Mouse (Mus musculus) CD4-positive, CD25-positive, alpha-beta regulatory T cell, adult 2 months (primary cell): ENCODE measurements around the gene Zfp768.
"Not testable (repeated sequence)": the region's sequence is repeated elsewhere in the genome, so short reads cannot be mapped to it uniquely, and the experiment has no call there.

ENCODE experiments used
- DNase-seq: peaks from one replicate; pipeline ENCODE4 v3.0.0-alpha.2; 2012; ENCODE audit warnings: low read depth, low spot score

Zfp768 gene

GRCm38 (mm10) chr7:127357871-127358270 lies 12.5 kb upstream of the Zfp768 start:
- no peak for DNase-seq

DNA sequence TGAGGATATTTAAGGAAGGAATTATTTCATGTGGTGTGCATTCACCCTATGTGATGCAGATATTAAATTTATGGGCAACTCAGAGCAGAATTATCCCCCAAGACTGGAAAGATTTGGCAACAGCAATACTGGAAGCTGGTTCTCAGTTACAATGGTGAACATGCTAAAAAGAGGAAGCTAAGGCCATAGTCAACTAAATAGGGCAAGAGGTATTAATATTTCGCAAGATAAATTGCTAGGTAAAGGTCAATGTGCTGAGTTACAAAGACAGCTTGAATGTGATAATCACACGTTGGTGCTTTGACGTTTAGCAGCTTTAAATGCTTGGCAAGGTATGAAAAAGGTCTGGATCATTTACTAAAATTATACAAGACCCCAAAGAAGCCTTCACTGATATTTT lies 10.4 kb upstream of the Zfp768 start:
- no peak for DNase-seq

DNA sequence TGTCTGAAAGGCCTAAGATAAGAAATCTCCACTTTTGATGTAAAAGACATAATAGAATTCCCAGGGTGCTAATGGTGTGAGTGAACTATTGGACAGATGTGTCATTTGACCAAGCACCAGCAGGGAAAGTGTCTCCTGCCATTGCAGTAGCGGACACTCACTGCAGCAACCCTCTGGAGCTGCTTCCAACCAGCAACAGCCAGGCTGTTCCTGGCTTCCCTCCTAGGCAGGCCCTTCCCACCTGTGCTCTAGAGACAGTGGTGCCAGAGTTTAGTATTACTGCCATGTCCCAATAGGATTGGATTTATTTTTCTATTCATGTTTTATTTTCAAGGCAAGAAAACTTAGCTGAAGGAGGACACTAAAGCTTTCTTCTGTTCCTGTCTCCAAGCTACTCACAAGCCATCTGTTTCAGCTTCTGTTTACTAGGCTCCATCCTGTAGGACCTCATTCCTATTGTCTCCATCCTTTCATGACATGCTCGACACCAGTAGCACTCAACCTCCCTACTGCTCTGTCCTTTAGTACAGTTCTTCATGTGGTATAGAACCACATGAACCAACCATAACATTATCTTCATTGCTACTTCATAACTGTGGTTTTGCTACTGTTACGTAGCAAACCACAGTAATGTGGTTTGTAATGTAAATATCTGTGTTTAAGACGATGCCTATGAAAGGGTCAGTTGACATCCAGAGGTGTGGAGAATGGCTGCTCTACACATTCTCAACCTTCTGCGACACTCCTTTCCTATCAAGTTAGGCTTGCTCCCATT lies 6.0 kb upstream of the Zfp768 start:
- no peak for DNase-seq

DNA sequence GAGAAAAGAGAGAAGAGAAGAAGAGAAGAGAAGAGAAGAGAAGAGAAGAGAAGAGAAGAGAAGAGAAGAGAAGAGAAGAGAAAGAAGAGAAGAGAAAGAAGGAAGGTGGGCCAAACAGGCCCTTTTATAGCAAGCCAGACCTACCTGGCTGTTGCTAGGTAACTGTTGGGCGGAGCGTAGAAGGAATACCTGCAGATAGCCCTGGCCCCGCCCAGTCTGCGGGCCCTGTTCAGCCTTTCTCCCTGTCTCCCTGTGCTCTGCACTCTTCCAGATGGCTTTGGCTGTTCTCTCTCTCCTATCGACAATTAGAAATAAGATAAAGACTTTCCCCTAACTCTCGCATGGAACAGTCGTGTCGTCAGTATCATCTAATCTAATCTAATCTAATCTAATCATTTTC lies 1.3 kb upstream of the Zfp768 start:
- DNase-seq = no peak

GRCm38 (mm10) chr7:127345092-127345491 lies 297 bp downstream of the Zfp768 start:
- DNase-seq = peak; percentile 33

- DNase-seq = no peak
Measured at GRCm38 (mm10) chr7:127344371-127344770, 1.0 kb downstream of the Zfp768 start.

DNA sequence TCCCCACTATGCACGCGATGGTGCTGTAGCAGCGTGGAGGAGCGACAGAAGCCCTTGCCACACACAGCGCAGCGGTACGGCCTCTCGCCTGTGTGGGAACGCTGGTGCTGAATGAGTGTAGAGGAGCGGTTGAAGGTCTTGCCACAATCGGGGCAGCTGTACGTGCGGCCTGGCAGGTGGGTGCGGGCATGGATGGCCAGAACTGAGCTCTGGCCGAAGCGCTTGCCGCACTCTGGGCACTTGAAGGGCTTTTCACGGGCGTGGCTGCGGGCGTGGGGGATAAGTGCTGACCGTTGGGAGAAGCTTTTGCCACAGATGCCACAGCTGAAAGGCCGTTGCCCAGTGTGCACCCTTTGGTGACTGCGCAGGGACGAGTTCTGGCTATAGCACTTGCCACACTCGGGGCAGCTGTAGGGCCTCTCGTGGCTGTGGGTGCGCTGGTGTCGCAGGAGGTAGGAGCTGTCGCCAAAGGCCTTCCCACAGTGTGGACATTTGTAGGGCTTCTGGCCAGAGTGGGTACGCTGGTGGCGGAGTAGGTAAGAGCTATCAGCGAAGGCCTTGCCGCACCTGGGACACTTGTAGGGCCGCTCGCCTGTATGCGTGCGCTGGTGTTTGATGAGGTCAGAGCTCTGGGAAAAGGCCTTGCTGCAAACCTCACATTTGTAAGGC lies 1.9 kb downstream of the Zfp768 start:
- no peak for DNase-seq

- no peak for DNase-seq
Measured at GRCm38 (mm10) chr7:127342888-127343287, 2.5 kb downstream of the Zfp768 start.

DNA sequence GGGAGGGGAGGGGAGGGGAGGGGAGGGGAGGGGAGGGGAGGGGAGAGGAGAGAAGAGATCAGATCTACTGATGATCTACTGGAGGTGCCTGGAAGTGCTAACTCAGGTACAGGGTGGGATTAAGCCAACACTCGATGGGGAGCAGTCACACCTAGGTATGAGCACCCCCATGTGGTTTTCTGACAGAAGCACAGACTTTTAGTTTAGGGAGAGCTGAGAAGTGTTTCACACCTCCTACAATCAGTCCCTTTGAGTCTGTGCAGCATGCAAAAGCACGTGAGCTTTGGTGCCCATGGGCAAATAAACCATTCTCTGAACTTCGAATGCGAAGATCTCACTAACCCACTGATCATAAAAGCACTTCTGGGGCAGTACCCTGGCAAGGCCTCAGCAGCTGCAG lies 3.1 kb downstream of the Zfp768 start:
- peak; percentile 73 for DNase-seq

DNA sequence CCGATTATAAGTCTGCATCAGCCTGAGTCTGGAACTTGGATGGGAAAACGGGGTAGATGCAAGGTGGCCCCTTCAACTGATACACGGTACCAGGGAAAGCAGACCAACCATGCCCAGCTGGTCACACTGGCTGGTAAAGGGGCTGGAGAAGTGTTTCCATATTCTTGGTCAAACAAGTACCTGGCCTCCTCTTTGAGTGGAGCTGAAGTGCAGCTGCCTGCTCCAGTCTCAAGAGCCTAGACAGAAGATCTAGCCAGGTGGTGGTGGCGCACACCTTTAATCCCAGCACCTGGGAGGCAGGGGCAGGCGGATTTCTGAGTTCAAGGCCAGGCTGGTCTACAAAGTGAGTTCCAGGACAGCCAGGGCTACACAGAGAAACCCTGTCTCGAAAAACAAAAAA lies 3.5 kb downstream of the Zfp768 start:
- not testable (repeated sequence) for DNase-seq

GRCm38 (mm10) chr7:127341356-127341755 lies 4.0 kb downstream of the Zfp768 start:
- DNase-seq = no peak

- no peak for DNase-seq
Measured at GRCm38 (mm10) chr7:127337636-127338035, 7.8 kb downstream of the Zfp768 start.

DNA sequence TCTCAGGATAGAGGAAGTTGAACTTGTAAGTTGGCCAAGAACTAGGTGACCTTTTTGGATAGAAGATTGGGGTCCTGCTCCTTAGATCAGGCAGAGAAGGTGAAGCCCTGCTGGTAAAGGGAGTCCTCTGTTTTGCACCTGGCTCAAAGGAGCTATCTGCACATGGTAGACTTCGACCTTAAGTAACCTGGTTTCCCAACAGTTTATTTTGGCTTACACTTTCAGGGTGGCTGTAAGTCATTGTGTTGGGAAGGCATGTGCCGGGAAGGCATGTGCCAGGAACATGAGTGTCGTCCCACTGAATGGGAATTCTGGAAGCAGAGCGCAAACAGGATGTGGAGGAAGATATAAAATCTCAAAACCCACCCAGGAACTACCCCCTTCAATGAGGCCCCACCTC lies 9.8 kb downstream of the Zfp768 start:
- no peak for DNase-seq

DNA sequence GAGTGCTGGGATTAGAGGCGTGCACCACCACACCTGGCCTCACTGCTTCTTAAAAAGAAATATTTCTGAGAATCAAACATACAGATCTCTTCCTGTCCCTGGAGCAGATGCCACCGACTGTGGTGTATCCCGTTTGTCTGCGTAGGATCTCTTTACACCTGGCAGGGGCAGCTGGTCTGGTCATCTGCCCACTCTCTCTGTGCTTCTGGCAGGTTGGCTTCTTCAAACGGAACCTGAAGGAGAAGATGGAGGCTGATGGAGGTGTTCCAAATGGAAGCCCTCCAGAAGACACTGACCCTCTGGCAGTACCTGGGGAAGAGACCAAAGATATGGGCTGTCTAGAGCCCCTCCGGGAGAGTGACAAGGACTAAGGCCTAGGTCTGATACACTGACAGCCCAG lies 12.1 kb downstream of the Zfp768 start:
- no peak for DNase-seq

- DNase-seq = no peak
Measured at GRCm38 (mm10) chr7:127326685-127327084, 18.7 kb downstream of the Zfp768 start.

GRCm38 (mm10) chr7:127325550-127325949 lies 19.8 kb downstream of the Zfp768 start:
- DNase-seq = no peak

- no peak for DNase-seq
Measured at GRCm38 (mm10) chr7:127324944-127325343, 20.4 kb downstream of the Zfp768 start.

DNA sequence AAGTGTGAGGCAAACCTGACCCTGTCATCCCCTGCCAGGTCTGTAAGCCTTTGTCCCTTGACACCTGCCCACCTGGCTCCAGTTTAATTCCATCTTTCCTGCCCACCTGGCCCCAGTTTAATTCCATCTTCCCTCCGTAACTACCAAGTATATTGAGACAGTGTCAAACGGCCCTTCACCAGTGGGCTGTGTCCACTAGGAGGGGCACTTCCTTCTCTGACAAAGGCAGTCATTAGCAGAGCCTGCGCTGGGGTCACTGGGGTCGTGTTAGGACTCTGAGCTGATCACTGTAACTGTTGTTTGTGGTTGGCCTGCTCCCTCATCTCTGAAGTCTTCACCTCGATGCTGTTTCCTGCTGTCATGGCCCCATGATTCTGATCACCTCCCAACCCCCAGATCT lies 23.3 kb downstream of the Zfp768 start:
- DNase-seq = peak; percentile 25

GRCm38 (mm10) chr7:127321106-127321505 lies 24.3 kb downstream of the Zfp768 start:
- DNase-seq = no peak

DNA sequence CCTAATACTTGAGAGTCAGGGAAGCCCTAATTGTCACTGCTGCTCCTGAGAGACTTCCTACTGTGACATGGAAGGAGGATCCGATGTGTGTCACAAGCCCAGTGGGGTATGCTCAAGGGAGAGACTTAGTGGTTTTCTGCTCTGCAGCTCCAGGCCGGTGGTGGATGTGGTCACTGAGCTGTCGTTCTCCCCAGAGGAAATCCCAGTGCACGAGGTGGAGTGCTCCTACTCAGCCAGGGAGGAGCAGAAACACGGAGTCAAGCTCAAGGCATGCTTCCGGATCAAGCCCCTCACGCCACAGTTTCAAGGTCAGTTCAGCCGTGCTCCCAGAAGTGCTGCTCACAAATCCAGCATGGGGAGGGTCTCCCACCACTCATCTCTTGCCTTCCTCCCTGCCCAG lies 31.5 kb downstream of the Zfp768 start:
- DNase-seq = no peak

DNA sequence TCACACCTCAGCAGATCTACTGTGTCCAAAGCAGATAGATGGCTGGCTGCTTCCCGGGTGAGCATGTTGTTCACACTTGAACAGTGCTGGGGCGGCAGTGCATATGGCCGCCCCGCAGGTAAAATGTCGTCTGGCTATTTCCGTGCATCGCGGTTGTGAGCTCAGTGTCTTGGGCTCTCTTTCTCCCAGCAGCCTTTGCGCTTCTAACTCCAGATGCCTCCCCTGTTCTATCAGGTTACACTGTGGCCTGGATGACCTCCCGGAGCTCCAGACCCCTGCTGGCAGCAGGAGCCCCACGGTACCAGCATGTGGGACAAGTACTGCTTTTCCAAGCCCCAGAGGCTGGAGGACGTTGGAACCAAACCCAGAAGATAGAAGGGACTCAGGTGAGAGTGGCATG lies 35.4 kb downstream of the Zfp768 start:
- no peak for DNase-seq

DNA sequence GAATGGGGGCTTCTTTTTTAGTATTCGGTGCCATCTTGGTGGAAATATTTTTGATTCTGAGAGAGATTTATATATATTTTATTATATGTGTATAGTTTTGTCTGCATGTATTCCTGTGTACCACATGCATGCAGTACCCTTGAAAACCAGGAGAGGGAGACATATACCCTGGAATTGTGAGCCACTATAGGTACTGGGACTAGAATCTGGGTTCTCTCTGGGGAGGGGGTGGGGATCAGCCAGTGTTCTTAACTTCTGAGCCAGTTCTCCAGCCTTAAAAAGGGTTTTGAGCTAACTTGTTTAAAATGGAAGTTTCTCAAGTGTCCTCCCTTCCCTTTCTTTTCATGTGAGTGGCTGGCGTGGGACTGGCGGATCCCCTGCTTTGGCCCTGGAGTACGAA lies 36.5 kb downstream of the Zfp768 start:
- DNase-seq = peak; percentile 77

GRCm38 (mm10) chr7:127308431-127308830 lies 37.0 kb downstream of the Zfp768 start:
- no peak for DNase-seq
